Mouse (Mus musculus) inflammation-experienced regulatory T-cells, adult 6 months (primary cell): ENCODE measurements around the gene Actn1. TPM values are rescaled to one million over a fixed set of nuclear protein-coding genes. Genes with fewer than 3 reads are reported as not detected.

Source experiments
- ATAC-seq: one replicate; pipeline ENCODE4 v1.8.0; 2017
- polyA plus RNA-seq, 3 experiments: library from polyadenylated mRNA; unstranded; fragments of 100-300 nt; shearing (Covaris generic); gene quantifications; one replicate each; pipeline ENCODE4 v1.2.1; 2017

Actn1 gene
- polyA plus RNA-seq, 3 experiments from 2014 or later = 9.2 to 43.5 (median 30.1) TPM

DNA sequence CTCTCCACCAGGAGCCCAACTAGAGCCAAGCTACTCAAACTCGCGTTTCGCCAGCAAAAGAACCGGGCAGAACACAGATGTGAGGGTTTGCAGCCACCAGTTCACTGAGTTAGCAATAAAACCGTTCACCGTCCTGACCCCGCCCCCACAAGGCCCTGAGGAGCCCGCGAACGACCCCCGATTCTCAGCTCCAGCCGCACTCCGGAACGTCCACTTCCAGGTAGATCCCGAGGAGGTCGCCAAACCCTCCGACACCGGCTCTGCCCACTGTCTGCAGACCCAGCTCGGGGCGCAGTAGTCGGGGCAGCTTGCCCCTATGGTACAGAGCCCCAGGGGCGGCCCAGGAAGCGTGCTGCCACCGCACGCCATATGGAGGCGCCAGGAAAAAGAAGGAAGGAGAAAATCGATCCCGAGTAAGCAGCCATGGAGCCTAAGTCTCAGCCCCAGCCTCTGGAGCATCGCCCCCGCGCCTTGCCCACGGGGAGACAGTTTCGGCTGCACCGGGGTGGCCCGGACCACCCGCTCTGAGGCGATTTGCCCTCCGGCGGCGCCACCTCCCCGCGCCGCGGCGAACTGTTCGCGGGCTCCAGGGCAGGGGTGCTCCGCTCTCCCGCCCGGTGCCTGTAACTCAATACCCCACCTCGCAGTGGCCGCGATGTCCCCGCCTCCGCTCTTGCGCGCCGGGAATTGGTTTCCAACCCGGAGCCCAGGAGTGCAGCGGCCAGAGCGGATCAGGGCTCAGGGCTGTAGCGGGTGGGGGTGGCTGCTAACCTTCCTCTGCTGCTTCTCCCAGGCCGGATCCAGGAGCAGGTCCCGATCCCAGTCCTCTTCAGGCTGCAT is 735 bp downstream of the Actn1 start:
- peak; percentile 45 for ATAC-seq

DNA sequence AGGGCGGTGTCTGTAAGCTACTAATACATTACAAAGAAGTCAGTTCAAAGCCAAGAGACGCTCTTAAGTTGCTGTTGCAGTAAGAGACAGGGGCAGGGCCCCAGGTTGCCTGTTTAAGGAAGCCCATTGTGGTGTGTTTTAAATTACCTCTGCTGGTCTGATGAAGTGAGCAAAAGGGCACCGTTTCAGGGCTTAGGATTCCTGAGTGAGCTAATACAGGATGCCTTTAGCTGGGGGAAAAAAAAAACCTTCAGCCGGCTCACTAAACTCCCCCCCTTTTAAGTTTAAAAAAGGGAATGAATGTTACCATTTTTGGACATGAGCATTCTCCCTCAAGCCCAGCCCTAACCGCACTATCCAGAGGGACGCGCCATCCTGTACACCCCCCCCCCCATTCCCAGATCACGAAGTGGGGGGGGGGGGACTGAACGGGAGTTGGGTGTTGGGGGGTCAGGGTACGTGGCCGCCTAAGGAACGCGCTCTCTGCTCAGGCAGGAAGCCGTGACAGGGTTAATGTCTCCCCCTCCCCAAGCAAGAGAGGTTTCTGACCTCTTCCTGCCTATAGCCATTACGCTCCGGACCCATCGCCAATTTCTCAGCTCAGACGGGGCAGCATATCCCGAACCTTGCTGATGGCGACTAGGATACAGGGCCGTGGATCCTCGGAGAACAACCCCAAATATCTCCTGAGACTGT is 1.5 kb downstream of the Actn1 start:
- ATAC-seq = no peak

DNA sequence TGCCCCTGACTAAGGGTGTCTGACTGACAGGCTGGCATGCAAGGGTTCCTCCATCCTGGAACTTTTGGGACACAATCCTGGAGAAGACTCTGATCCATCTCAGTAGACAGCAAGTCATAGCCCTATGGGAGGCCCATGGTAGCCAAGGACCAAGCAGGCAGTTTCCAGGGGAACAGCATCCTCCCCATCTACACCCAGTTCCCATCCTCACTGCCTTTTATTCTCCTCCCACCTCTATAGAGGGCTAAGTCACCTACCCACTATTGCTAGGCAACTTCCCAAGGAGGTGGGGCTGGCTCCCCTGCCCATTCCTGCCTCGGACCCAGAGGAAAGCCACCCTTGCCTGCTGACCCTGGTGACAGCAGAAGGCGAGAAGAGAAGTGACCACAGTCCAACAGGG is 8.2 kb downstream of the Actn1 start:
- ATAC-seq = no peak

DNA sequence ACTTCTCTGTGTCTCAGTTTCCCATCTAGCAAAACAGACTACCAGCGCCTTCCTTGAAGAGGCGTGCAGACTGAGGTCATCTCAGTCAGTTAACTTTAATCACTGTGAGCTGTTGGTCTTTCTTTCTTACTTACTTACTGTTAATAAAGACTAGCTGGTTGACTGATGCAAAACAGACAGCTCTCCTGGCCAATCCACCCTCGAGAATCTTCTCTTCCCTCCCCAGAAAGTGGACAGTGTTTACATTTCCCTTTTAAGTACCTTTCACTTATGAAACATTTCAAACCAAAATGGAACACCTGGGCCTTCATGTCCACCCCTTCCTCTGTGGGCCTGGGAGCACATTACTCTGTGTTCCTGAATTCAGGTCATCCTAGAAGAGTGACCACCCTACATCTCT is 8.6 kb downstream of the Actn1 start:
- ATAC-seq = no peak

DNA sequence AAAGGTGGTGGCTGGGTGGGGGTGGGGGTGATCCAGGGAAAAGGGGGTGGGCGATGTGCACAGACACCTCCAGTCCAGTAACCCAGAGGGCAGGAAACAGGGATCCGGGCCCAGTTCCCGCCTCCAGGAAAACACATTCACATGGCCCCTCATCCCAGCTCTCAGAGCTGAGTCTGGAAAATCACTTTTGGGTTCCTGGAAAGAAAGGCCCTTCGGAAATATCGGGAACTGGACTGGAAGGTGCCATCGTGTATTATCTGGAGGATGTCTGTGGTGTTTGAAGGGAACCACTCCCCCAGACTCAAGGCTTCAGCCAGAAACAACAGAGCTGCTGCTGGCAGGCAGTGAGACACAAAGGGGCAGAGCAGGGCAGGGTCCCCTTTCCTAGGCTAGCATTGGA is 10.6 kb downstream of the Actn1 start:
- ATAC-seq = no peak

DNA sequence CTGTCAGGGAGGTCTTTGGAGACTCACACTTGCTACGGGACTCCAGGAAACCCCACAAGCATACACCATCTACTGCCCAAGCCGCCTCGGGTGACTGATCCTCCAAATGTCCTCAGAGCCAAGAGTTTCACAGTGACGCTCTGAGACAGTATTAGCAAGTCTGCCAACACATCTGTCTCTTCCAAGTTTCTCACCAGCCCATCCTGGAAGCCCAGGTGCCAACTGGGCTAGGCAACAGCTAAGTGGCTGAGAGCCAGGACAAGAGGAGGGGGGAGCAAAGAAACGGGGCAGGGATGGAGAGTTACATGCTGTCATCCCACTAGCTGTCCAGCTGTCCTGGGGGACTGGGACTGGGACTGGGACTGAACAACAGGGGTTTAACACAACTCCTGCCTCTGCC is 13.1 kb downstream of the Actn1 start:
- no peak for ATAC-seq

DNA sequence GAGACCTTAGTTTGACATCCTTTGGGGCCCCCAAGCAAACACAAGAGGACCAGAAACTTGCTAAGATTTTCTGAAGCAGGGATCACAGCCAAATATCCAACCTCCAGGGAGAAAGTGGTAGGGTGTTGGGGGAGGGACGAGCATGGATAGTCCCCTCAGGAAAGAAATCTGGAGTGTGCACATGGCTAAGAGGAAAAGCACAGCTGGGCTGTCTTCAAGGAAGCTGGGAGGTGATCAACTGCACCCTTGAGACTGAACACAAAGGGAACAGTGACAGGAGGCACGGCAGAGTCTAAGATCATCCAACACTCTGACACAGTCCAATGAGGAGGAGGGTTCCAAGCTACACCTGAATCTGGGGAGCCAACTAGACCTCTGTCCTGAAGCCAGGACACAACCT is 13.7 kb downstream of the Actn1 start:
- no peak for ATAC-seq

DNA sequence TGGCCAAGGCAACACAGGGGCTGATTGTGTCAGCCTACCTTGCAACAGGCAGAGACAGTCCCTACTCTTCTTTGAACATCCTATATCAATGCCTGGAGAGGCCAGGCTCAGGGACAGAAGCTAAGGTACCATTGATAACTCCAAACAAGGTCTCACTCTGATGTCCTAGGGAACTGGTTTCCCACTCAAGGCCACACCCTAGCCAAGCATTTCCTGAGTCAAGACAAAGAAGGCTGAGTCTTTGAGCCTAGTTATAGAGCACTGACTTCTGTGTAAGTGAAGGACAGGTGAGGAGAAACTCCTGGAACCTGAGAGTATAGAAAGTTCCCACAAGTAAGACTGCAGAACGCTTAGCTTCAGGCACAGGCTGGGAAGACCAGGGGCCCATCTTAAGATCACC is 15.4 kb downstream of the Actn1 start:
- no peak for ATAC-seq

DNA sequence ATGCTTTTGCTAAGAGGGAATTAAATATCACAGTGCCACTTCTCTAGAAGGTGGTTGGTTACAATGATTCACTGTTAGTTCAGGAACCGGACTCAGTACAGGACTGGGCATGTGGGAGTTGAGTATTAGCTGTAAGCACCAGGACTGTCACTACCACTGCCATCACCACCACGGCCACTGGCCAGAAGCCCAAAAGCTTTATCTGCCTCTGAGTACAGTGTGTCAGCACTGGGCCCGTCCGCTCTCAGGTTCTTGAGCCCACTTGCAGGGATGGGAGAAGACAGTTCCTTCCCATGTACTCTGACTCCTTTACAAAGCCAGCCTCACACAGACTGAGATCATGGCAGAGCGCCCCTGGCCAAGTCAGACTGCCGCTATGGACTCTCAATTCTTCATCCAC is 16.0 kb downstream of the Actn1 start:
- no peak for ATAC-seq

DNA sequence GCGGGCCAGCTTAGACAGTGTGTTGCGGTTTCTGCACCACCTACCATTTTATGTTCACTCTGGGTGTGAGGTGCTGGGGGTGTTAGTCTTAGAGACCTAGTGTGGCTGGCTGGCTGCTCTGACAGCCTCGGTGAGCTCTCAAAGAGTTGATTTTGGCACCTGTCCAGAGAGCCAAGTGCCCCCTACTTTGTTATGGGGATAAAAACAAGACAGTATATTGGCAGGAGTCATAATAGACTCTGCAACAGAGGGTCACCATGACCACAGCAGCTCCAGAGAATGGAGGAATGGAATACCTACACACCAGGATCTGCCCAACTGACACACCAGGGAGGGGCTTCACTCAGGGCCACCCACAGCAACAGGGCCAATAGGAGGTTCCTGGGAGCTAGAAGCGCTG is 16.8 kb downstream of the Actn1 start:
- no peak for ATAC-seq

DNA sequence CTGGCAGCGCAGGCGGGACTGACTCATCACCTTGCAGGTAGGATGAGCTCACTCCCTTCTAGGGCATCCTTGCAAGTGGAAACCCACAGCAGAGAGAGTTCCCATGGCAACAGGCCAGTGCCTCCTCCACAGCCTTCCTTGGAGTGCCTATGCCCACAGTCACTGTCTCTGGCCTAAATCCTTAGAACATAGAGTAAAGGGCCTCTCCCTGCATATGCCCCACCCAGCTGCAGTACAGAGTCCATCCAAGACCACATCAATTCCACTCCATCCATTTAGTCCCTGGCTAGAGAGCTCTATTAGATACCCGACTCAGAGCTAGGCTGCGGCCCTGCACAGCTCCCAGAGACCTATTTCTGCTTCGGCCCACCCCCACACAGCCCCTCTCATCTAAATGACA is 20.7 kb downstream of the Actn1 start:
- ATAC-seq = no peak

DNA sequence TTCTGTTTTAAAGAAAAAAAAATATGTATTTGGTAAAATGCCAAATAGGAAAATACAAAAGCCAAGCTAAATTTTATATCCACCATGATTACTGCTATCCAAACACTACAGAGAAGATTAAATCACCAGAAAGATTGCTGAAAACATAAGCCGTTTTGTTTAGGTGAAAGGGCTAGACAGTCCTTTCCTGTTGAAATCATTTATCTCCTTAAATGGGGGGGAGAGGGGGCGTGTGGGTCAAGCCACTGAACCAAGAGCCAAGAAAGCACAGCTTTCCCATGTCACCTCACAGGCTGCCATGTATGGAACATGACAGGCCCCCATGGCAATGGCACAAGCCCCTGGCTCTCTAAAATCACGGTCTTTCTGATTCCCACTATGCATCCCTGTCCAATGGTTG is 21.6 kb downstream of the Actn1 start:
- ATAC-seq = no peak

DNA sequence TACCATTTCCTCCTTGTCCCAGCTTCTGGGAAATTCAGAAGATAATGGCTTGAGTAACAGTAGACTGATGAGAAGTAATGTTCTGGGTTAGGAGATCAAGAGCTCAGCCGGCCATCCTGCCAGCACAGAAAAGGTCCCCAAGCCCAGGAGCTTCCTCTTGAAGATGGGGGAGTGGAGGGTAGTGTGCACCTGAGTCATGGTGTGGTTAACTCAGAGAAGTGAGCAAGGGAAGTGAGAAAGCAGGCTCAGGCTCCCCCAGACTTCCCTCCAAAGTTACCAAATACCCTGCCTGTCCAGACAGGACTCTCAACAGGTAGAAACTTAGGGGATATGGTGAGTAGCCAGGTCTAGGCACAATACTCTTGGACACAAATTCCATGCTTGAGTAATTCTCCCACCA is 24.9 kb downstream of the Actn1 start:
- no peak for ATAC-seq

DNA sequence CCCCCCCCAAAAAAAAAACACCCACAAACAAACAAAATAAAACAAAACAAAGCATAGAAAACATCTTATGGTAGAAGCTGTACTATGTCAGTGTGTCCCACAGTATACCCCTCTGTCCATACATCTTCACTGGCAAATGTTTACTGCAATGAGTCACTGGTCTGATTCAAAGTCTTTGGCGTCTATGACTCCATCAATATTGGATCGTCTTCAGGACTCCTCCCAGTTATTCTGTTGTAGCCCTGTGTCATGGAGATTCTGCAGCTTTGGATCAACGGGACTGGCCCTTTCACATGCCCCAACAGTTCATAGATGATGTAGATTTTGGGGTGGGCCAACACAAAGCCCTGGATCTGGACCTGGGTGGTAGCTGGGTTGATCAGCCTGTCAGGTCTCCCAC is 25.9 kb downstream of the Actn1 start:
- ATAC-seq = no peak

DNA sequence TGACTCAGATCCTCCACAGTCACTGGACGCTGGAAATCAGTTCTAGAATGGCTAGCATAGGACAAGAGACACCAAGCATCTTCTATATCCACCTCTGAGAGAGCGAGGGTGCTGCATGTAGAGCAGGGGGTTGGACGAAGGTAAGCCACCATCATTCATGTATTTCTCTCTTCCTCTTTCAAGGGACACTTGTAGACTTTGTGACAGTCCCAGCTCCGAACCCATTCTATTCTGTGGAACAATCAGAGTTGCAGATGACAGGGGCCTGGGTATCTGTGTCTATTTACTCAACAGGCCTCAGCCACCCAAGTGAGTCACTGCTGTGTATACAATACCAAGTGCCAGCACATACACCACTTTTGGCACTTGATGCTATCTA is 27.3 kb downstream of the Actn1 start:
- no peak for ATAC-seq

DNA sequence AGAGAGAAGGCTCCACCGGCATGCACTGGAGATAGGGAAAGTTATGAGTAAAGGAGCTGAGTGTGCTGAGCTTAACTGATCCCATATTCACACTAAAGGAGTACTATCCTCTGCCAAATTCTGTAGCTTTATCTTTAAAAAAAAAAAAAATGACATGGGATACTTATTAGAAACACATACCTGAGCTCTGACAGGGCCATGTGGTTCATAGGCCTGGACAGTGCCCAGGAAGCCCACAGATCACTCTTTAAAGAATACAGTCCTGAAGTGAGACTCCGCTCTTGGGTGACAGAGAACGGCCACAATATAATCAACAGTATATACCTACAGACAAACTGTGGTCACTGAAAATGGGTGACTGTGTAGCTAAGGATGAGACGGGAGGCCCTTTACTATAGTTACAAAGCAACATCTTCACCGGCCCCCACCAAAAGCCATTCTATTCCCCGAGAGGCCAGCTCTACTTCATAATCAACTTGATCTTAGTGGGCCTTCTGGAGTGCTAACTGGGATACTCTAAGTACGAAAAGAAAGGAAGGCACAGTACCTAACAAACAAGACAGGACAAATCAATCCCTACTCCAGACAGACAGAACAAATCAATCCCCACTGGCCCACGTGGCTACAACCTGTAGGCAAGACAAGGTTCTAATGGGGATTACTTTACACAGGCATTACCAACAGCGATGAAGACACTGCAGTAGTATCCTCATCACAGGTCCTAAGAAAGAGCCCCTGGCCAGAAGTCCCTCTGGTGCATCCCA is 27.9 kb downstream of the Actn1 start:
- ATAC-seq = no peak

DNA sequence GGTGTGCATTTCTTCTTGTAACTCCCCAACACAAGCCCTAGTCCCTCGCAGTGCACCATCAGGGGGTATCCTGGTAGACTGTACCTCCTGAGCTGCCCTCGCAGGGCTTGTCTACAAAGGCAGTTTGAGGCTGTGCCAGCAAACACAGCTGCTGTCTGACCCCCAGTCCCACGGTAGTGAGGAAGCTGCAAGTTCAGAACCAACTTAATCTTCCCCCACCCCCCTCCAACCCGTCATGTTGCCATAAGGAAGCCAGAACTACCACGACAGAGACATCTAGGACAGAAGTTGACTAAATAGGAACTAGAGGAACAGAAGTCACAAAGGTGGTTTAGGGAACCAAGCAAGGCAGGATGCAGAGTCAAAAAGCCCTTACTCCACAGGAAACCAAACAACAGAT is 28.9 kb downstream of the Actn1 start:
- ATAC-seq = no peak

DNA sequence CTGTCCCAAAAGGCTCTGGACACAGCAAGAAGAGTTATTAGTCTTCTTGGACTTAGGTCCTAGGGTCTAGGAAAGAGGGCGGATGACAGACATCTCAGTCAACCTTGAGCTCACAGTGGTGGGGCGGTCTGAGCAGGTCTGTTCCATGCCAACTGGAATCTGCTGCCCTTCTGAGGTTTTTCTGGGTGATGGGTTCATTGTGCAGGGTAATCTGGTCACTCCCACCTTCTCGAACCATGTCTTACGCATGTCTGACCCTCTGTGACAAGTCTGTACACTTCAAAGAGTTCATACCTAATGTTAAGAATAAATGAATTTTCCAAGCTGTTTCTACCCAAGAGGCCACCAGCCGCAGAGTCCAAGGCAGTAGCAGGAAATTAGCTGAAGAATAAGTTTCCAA is 29.3 kb downstream of the Actn1 start:
- no peak for ATAC-seq

DNA sequence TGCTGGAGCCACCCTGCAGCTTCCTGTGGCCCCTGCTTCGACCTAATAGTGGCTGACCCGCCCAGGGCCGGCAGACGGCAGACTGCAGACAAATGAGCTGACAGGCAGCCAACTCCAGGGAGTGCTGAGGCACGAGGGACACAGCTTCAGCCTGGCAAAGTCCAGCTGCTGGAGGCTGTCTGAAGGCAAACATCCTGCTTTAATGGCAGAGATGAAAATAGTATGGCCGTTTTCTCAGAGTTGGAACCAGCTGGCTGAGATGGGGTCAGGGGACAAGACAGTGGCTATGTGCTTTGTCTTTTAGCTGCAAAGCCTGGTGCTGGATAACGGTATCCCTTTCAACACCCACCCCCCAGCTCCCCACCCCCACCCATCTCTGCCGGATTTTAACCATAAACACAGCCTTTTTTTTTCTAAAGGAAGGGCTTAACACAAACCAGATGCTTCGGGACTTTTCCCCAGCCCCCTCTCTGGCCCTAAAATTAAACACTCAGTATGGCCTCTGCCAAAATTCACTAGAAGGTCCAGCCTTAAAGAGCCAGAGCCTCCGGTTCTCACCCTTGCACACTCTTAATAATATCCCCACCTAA is 30.0 kb downstream of the Actn1 start:
- ATAC-seq = no peak

DNA sequence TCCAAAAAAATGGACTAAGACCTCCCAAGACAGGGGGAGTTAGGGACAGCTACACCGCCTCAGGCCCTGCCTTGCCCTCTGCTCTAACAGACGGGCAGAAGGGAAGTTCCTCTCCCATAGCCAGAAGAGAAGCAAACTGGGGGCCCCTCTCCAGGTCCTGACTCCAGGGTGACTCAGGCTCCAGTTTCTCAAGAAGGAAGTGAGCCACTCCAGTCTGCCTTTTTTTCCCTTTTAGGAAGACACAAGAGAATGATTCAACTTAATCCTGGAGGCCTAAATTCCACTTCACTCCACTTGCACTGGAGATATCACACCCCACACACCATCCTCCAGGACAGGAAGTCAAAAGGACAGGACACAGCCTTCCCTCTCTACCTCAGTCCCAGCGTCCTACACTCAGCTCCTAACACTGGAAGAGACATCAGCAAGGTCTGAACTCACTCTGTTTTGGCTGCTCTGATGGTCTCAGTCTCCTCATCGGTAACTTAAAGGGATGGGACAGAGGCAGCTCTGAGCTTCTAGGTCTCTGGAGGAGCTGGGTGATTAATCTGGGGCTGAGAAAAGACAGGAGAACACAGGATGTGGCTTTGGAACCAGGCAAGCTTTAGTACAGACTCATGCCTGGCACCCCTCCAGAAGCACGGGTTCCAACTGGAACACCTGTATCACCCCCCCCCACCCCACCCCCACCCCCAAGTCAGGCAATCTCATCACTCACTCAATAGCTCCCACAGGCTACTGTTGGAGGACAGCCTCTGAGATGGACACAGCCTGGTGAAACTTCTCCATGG is 31.0 kb downstream of the Actn1 start:
- ATAC-seq = no peak

DNA sequence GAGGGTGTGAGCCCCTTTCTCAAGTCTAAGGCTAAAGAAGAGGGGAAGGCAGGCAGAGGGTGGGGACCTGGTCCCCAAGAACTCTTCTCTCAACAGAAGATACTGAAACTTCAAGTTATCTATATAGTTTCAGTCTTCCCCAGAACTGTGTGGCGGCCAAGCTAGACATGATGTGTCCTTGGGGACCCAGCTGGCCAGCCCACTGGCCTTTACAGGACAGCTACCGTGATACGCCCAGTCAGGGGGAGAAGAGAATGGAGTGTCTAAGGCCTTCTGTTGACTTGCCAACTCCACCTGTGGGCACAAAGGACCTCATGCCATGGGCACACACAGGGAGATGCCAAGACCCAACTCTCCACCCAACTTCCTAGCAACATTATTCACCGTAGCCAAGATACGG is 31.8 kb downstream of the Actn1 start:
- ATAC-seq = no peak

DNA sequence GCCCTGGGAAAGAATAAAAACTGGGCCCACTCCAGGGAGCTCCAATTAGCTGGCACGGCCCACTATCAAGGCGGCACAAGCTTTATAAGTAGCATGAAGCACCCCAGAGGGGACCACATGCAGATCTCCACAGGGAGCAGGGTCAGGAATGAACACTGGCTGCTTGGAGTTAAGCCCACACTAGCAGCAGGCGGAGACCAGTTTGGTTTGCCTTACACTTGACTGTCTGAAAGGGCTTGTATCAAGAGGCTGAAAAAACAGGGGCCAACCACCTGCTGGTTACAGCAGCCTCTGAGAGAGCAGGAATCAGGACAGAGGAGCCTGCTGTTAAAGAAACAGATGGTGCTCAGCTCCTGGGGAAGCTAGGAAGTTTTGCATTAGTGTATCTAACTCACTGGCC is 32.3 kb downstream of the Actn1 start:
- no peak for ATAC-seq

DNA sequence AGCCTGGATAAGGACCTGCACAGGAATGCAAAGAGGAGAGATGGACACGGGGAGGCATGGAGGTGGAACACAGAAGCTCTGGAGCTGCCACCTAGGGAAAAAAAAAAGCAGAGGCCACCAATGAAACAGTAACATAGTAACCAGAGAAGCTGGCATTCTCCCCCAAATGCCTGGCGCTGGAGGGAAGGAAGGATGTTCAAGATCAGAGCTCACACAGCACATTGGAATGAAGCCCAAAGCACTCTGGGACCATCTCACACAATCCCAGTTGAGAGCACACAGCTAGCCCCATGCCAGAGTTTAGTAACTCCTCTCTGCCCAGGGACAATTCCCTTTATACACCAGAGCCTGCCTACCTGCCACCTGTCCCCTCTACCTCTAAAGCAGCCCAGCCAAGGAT is 34.1 kb downstream of the Actn1 start:
- no peak for ATAC-seq
